Mouse (Mus musculus): Measurements from ENCODE around the gene Rasl10a.
"Not testable (repeated sequence)": the region's sequence is repeated elsewhere in the genome, so short reads cannot be mapped to it uniquely, and the experiment has no call there.

Rasl10a gene

DNA sequence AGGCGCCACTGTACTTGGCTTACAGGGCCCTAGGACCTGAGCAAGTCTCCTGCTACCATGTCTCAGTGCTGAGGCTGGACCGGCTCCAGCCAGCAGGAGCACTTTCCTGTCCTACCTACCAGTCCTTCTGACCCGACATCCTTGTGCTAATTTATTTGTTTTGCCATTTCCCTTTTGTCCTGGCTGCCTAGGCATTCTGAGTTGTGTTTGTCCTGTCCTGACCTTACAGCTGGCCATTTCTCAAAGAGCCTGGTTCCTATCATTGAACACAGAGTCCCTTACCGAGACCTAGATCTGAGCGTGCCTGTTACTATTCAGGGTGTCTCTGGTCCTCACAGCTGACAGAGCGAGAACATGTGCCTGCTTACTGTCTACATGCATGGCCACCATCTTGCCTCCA is 3.1 kb upstream of the Rasl10a start:
- no peak for DNase-seq

DNA sequence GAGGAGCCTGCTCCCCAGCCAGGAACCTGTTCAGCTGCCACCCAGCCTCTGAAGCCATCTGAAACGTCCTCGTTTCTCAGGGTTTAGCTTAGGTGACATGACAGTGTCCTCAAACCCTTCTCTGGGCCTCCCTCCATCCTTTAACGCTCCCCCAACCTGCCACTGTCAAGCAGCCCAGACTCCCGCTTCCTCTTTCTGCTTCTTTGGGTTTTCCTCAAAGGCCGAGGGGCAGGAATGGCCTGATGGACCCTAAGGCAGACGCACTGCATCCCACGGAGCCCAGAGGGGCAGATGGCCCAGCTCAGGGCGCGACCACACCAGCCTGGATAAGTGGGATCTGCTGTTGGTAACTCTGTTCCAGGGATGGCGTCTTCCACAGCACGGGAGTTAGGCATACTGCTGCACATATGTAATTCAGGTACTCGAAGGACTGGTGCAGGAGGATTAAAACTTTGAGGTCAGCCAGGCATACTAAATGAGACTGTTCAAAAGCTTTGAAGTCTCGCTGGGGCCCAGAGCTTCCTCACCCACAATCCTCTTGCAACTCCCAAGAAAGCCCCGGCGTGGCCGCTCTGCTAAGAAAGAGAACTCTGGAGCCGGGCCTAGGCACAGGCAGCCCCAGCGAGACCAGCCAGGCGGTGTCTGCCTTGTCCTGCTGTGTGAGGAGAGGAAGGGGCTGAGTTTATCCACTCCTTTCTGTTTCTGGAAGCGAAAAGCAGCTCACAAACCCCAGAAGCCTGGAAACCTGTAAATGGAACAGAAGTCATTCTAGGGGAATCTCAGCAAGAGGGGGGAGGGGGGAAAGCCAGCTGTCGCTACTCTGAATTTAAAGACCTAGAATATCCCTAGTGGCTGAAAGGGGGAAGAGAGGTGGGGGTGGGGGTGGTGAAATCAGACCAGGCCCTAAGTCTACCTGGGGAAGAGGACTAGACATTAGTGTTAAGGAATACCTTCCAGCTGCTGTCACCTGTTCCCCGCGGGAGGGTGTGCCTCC is 1.7 kb upstream of the Rasl10a start:
- no peak for DNase-seq

DNA sequence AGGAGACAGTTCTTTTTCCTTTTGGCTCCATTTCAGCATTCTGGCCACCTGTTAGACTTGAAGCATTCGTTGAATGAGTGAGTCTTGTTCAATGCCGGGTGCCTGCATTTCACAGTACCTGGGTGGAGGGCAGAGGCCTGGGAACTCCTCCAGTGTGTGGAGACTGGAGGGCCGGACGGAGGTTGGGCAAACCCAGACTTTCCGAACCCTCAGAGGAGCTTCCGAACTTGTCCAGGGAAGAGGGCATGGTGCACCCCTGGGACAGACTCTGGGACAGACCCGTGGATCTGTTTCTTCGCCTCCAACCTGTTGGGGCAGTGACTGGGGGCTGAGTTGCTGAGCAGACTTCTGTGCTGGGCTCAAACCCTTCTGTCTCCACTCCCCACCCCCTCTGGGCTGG is 864 bp upstream of the Rasl10a start:
- no peak for DNase-seq

DNA sequence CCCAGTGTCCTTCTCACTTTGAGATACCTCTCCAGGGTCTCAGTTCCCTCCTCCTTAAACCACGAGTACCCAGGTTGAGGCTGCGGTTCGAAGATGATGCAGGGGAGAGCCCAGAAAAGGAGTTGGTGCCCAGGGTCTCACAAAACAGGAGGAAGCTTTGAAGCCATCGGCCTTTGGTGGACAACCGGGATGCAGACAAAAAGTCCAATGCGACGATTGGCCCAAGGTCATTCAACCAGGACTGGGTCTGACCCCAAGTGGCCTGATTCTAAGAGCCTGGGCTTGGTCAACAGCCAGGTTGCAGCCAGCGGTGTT is 430 bp upstream of the Rasl10a start:
- no peak for DNase-seq

DNA sequence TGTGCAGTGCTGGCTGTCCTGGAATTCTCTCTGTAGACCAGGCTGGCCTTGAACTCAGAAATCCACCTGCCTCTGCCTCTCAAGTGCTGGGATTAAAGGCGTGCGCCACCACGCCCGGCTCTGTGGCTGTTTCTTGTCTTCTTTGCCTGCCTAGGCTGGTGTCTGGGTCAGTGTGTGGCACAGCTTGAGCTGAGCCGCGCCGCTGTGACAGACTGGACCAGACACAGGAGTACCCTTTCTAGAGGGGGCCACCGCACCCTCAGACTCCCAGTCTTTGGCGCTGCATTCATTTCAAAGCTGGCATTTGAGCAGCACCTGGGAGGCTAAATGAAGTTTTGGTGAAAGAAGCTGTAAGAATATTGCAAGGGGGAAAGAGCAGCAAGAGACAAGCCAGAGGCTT is 855 bp downstream of the Rasl10a start:
- no peak for DNase-seq

DNA sequence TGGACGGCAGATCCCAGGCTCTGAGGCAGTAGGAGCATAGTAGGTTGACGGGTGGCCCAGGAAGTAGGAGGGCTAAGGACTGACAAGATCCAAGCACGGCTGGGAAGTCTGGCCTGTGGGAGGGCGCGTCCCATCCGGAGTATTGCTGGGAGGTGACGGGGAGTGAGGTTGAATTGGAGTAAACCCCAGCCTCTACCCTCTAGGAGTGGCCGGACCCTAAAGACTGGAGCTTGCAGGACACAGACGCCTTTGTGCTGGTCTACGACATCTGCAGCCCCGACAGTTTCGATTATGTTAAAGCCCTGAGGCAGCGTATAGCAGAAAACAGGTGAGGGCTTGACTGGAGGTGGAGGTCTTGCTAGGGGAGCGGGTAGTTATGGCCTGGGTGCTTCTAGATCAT is 1.3 kb downstream of the Rasl10a start:
- DNase-seq, result no peak

DNA sequence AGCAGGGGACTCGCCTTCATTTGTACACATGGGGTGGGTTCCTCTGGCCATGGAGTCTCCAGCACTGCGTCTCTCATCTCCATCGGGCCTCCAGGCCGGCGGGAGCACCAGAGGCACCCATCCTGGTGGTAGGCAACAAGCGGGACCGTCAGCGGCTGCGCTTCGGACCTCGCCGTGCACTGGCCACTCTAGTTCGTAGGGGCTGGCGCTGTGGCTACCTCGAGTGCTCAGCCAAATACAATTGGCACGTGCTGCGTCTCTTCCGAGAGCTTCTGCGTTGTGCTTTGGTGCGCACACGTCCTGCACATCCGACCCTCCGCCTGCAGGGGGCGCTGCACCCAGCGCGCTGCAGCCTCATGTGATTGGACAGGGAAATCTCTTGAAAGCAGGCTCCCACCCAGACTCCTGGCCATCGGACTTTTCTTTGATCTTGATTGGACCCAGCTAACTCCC is 1.8 kb downstream of the Rasl10a start:
- peak; percentile 13 to 41 for DNase-seq

DNA sequence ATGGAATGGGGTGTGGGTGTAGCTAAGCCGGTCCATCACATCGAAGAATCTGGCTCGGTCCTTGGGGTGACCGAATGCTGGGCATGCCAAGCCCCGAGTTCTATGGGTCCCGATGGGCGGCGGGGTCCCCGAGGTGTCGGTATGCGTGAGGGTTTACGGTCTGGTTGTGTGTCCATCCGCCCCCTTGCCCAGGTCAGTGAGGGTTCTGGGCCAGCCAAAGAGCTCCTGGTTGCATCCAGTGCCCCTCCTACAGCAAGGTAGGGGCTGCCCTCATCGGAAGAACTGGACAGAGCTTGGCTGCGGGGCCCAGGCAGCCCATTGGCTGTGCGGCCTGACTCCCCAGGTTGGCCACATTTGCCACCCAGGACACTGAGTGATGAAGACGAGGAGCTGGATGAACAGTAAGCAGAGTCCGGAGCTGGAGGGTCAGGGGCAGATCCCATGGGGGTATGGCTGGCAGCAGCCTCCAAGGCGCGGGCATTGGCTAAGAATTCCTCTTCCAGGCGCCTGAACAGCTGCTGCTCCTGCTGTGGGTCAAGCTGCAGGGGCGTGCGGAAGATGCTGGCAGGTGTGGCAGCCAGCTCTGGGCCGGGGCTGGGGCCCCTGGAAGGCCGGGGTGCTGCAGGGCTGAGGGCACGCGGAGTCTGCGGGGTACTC is 3.0 kb downstream of the Rasl10a start:
- no peak for DNase-seq

DNA sequence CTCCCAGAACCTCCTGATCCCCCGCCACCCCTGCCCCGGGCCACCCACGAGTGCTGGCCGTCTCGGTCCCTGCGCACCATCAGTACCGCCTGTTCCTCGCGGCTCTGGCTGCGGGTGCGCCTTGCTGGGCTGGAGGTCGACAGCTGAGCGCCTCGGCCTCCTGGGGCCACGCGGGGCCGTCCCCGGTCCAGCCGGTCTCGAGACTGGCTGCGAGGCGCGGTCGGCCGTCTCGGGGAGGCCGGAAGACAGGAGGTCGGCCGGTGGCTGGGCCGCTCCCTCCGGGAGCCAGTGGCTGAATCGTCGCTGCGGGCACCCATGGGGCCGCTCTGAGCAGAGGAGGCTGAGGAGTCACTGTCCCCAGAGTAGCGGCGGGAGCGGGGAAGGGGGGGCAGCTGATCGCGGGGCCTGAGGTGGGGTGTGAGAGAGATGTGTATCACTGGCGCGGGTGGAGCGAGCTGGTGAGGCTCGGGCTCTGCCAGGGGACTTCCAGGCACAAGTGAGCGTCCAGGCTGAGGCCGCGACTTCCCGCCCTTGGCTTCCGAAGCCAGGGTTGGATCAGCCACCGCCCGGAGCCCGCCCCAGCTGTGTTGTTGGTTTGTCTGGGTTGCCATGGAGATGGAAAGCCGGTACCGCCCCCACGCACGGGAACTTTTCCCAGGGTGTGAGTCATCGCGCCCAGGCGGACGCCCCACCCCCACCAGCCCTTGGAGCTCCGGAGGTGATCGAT is 3.6 kb downstream of the Rasl10a start:
- peak; percentile 56 to 63 for DNase-seq

DNA sequence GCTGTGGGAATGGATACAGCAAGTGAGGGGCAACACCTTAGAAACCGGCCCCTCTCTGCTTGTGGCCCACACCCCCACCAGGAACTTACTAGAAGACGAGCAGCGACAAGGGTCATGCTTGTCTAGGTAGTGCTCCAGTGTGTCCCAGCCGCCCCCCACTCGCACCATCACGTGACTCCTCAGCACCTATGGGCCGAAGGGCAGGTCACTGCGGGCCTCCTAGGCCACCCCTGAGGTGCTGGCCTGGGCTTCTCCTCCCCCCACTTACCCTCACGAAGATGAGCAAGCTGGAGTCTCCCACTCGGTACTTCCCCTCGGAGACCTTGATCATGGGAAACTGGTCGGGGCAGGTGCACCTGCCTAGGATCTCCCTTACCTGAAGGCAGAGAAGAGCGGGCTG is 4.4 kb downstream of the Rasl10a start:
- DNase-seq, result no peak

DNA sequence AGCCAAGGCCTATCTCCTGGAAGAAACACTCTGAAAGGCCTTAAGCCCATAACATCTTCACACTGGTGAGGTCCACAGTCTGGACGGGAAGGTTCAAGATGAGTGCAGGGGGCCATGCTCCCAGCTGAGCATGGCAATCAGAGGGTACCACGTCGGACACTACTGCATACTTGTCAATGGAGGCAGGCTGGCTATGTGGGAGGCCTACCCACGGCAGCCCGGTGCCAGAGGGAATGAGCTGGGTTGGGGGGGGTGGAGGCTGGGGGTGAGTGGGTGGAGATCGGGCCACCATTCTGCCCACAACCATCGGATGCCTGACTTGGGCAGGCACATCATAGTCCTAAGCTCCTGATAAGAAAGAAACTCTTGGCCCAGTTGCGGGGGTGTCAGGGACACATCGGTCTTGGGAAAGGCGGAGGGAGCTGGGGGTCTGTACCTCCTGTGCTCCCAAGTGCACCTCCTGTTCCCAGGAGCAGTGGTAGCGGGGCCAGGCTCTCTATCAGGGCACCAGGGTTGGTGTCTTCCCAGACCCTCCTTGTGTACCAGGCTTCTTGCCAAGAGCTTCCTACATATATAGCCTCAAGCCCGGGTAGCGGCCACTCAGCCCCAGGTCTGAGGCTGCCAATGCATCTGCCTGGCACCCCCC is 5.1 kb downstream of the Rasl10a start:
- no peak for DNase-seq

DNA sequence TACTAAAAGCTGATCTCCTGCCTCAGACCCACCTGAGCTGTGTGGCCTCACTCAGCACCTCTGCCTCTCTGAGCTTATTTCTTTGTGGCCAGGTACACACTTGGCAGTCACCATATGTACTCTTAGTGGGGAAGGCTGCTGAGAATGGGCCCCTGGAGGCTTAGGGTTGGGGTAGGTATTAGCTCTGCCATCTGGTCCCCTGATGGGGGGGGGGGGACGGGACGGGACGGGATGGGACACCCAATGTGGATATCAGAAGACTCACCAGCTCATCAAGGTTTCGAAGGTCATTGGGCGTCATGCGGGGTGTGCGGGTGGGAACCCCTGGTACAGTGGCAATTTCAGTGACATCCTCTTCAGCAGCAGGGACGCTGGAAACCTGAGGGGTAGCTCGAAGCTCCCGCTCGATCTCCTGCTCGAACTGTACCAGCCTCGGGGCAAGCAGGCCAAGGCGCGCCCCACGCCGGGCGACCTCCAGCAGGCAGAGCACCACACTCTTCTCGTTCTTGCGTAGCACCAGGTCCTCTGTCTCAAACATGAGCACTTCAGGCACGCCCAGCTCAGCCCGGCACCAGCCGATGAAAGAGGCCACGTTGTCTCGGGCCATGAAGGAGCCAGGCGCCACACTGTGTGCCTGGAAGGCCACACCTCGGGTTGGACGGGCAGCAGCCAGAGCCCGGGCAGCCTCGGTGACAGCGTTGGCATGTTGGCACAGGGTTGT is 5.8 kb downstream of the Rasl10a start:
- DNase-seq, result no peak

DNA sequence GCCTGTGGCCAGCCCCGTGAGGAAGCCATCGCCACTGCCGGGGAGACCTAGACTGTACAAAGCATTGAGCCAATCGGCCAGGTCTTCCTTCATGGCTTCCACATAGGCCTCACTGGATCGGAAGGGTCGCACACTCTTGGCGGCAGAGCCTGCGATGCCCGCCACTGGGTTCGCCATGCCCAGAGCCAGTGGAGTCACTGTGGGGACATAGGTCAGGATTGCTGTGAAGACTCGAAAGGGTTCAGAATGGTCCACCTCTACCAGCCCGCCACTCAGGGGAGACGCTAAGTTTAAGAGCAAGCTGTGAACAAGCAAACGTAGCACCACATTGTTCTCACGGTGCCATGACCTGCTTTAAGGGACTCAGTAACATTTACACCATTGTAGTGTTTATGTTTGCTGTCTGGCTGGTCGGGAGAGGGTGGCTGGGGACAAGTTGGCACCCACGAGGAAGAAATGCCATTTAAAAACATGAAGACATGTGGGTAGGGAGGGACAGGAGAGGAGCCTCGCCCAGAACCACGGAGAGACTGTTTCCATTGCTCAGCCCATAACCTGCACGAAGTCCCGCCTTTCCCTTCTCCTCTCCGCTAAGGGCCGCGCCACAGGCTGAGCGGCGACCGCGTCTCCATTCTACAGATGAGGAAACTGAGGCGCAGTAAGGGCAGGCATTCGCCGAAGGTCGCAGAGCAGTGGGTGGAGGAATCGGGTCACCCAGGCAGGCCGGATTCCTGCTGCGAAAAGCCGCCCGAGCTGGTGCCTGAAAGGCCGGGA is 6.5 kb downstream of the Rasl10a start:
- no peak for DNase-seq

DNA sequence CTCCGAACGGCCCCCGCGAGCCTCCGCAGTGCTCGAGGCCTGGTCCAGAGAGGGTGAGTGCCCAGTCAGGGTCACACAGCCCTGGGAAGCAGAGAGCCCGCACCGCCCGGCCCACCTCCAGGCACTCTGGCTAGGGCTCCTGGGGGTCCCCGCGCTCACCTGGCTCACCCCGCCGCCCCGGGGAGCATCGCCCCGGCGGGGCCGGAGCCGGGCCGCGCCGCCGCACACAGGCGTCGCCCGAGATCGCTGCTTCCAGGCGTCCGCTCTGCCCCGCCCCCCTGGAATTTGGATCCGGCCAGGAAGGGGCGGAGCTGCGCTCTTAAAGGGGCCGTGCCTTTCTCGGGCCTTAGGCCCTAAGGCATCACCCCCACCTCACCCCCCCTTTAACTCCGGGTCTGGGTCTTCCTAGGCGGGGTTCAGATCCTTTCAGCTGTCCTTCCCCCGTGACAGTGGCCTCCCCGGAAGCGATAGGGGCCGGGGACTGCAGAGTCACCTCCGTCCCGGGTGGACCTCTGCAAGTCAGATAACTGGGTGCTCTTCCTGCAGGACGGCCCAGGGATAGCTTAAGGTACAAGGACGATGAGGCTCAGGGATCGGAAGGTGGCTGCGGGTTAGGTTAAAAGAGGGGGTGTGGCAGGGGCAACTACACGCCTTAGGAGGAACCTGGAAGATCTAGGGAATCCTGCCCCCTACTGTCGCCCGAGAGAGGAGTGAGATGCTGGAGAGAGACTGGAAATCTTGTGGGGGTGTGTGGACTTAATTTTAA is 7.3 kb downstream of the Rasl10a start, which contains the start of gene Gas2l1:
TSS of gene Gas2l1 (minus strand) at position 272 of the 766 bp plus-strand sequence.
- DNase-seq, result peak; percentile 36 to 68

DNA sequence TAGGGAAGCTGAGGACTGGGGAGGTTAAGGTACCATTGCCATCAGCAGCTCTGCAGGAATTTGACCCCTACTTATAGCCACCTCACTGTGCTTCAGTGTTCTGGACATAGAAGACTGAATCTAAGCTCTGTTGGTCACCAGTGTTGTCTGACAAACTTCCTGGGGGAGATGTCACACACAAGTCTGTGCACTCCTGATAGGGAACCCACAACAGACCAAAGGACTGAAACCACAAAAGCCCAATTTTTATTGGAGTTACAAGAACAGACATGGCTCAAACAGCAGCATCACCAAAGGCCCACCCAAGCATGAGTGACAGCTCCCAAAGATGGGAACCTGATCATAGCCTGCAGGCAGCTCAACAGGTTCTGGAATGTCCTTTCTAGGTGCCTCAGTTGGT is 9.1 kb downstream of the Rasl10a start:
- DNase-seq, result no peak

DNA sequence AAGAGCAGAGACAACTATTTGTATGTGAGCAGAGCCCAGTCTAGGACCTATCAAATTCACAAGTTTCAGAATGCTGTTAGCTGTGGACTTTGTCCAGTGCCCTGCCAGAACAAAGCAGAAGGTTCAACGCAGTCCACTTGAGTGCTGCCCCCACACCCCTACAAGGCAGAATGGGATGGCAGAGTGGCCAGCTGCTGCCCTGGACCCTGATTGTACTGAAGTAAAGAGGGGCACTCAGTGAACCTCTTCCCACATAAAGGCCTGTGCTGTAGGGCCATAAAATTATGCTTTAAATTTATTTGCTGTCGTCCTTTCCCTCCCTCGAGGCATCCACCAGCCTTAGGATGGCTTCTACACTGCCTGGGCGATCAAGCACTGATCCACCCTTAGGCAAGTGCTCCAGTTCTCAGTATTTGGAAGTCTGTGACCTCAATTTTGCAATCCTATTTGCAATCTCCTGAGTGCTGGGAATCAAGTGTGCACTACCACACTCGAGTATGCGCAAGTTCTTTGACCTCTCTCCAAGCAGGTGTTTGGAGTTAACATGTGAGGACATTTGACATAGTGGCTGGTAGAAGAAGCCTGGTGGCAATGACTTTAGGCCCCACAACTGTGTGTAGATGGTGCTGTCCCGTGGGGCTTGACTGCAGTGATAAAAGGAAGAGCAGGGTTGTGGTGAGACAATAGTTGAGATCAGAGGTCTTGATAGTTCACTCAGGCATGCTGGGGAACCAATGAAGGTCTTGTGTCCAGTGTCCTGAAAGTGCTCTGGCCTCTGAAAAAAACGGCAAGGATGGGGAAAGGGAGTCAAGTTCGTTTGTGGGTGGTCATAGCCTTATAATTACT is 10.4 kb downstream of the Rasl10a start:
- no peak for DNase-seq

DNA sequence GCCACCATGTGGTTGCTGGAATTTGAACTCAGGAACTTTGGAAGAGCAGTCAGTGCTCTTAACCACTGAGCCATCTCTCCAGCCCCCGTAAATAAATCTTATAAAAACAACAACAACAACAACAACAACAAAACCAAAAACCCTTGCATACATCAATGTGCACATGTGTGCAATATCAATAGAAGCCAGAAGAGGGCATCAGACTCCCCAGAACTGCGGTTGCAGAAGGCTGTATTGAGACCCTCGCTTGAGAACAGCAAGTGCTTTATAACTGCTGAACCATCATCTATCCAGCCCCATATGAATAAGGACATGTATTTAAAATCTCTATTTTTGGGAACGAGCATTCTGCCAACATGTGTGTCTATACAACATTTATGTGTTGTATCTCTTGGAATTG is 17.0 kb downstream of the Rasl10a start:
- no peak for DNase-seq

DNA sequence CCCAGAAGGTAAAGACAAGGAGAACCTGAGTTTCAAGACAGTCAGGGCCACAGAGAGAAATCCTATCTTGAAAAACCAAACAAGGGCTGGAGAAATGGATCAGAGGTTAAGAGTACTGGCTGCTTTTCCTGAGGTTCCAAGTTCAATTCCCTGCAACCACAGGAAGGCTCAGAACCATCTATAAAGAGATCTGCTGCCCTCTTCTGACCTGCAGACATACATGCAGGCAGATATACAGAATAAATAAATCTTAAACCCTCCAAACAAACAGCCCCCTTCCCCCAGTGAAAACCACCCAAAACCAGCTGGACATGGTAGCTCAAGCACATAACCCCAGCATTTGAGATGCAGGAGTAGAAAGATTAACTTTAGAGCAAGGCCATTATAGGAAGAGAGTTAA is 17.8 kb downstream of the Rasl10a start:
- no peak for DNase-seq

DNA sequence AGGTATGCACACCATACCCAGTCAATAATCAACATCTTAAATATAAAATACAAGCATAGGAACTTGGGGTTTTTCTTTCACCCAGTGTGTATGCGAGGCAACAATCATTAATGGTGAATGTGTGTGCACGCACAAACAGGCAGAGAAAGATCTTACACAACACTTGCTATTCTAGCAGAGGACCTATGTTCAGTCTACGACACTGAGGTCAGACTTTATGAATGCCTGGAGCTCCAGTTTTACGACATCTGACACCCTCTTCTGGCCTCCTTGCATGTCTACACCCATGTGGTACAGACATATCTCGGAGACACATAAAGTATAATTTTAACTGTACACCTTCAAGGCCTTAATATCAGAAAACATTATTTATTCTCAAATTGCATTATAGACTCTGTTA is 18.9 kb downstream of the Rasl10a start:
- DNase-seq, result not testable (repeated sequence)

DNA sequence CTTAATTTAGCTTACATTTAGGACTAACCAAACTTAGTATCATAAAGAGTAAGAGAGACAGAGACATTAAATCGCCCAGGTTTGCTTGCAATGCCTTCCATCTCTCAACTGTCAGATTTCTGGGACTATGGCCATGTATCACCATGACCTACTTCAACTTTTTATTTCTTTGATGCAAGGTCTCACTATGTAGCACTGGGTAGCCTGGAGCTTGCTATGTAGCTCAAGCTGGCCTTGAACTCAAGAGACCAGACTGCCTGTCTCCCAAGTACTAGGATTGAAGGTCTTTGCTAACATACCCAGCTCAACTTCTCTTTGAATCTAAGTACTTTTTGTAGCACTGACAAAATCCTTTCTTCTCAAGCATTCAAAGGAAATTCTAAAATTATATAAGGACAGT is 31.2 kb downstream of the Rasl10a start:
- no peak for DNase-seq

Measured in spleen, adult 18-20 months (tissue).